Mouse (Mus musculus) adrenal gland, adult 10 weeks (tissue): ENCODE results near the gene Psmg3. TPM values are rescaled to one million over a fixed set of nuclear protein-coding genes. Genes with fewer than 3 reads are reported as not detected.

ENCODE experiments used
- polyA plus RNA-seq: library from polyadenylated mRNA; stranded (reverse); fragments of 350-450 nt; fragmentation: Illumina TruSeq; extraction: RNeasy Lipid Tissue Mini Kit (QIAGEN cat#74804); gene quantifications from one replicate; pipeline ENCODE4 v1.2.3, GENCODE M21; 2014; ENCODE audit warnings: low read depth, low replicate concordance

The Psmg3 gene
- not detected for polyA plus RNA-seq

DNA sequence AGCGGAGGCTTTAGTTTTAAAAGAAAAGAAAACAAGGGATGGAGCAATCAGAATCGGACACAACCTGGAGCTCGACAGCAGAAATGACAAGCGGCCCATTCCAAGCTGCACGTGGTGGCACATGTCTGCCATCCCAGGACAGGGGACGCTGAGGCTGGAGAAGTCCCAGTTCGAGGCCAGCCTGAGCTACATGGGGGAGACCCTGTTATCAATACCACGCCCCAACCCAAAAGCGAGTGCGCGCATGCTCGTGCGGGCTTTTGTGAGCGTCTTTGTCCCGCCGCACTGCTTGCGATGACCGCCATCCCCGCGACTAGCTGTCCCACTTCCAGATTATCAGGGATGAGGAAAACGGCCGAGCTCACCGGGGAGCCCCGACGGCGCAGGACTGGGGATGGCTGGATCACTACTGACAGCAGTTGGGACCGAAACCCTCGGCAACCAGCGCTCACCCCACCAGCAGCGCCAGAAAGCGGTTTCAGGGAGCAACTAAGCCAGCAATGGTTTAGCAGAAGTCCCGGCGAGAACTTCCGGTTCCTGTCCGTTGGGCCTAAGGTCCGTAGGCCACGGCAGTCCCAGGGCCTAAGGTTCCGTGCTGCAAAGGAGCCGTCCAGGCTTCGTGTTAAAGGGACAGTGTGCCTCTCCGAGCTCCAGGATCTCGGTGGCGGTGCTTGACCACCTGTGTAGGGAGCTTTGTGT is at the start of gene Psmg3, which contains the start of gene Gm26938:
Psmg3 (minus strand) TSS at position 529 of the 699 bp plus-strand sequence.
Gm26938 (minus strand) TSS at position 51 of the 699 bp plus-strand sequence.

DNA sequence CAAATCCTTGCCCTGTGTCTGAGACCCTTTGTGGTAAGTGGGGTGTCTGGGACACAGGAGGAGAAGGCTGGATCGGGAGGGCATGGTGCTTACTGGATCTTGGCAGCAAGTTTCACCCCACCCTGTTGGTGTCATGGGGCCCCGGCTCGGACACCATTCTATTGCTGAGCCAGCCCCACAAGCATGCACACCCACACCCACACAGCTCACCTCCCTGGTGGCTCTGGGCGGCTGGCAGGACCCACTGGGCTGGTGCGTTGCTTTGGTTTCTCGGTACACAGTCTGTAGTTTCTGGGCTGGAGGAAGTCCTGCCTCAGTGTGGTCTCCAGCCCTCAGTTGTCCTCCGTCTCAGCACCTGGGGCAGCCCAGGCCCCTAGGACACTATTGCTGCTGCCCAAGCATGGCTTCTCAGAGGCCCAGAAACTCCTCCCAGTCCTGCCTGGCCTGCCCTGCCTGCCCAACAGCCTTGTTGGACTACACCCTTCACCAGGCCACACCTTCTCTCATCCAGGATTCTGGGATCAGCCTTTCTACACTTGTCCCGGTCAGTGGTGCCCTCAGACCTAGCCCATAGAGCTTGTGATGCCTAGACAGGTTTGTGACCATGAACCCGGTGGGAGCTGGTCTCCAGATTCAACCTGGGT is 7.0 kb downstream of the Psmg3 start, which contains the start of gene Tmem184a:
Tmem184a (minus strand) TSS at position 380 of the 644 bp plus-strand sequence.

DNA sequence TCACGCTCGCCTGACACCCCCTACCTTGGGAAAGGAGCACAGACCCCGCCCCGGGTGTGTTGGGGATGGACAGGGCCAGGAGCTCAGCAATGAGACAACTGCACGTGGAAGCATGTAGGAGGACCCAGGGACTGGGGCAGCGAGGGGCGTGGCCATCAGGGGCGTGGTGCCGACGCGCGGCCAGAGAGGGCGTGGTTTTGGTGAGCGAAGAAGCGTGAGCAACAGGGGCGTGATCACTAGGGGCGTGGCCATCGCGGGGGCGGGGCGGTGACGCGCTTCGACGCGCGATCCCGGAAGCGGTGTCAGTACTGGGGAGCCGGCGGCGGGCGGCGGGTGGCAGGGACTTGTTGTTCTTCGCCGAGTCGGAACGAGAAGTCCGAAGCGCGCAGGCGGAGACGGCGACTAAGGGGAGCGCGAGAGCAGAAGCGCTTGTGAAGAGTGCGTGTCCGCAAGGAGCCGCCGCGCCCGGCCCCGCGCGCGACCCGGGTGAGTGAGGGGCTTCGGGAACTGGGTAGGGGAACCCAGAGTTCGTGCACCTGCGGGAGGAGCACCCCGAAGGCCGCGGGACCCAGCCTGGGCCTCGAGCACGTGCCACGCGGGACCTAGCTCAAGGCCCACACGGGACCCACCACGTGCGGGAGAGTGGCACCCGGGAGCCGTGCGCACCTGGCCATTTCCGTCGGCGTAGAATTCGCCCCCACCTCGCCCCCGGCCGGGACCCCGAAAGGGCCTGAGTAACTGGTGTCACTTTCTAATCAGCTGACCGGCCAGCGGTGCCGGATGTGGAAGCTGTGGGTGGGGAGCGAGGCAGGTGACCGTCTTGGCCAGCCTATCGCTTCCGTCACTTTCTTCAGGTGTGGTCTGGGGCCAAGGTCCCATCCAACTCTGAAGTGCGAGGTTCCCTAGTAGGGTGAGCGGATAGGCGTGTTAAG is 35.2 kb downstream of the Psmg3 start, which contains the start of gene Mafk:
Mafk (plus strand) TSS at position 287 of the 932 bp plus-strand sequence.

DNA sequence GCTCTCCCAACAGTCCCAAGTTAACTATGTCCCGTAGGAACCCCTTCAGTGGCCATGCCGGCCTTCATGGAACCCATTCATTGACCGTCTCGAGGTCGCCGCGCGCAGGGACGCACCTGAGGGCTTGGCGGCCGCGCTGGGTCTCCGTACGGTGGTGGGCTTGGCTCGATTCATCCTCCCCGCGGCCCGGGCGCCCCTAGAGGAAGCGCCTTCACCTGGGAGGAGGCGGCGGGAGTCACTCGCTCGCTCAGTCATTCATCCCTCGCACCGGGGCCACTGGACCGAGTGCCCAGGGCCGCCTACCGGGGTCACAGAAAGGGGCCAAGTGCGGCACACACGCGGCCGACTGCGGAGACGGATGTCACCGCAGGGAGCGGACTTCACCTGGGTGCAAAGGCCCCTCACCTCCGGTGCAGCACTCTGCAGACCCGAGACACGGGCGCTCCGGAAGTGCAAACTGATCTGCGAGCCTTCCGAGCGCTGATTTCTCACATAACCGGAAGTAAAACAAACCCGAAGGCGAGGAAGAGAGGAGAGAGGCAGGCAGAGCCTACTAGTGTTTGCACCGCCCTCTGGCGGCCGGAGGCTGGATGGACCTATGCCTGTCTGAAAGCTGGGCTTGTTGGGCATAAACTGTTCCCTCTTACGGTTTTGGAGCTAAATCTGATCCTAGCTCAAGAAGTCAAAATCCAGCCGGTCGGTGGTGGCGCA is 51.3 kb downstream of the Psmg3 start, which contains the start of gene Ints1:
Ints1 (minus strand) TSS at position 459 of the 711 bp plus-strand sequence.

Other genes starting within 250 kb of the Psmg3 start
- gene Micall2, start 90.5 kb downstream of the Psmg3 start, polyA plus RNA-seq: 0.64 TPM
- gene Ints1, start 51.2 kb downstream of the Psmg3 start, polyA plus RNA-seq: 0.58 TPM
- 12.7 TPM for gene Mafk, start 35.4 kb downstream of the Psmg3 start, polyA plus RNA-seq
- gene Tmem184a, start 7.0 kb downstream of the Psmg3 start, polyA plus RNA-seq: not detected
- not detected for gene Gm26938, start 478 bp downstream of the Psmg3 start, polyA plus RNA-seq
- 2.3 TPM for gene Elfn1, start 81.1 kb upstream of the Psmg3 start, polyA plus RNA-seq